Mouse (Mus musculus) ES-E14 (cell line): ENCODE measurements around the gene Lenep. TPM values are rescaled to one million over a fixed set of nuclear protein-coding genes. Genes with fewer than 3 reads are reported as not detected.

ENCODE experiments used
- DNase-seq: peaks from one replicate; pipeline ENCODE4 v3.0.0-alpha.2; 2013; ENCODE audit warnings: low read depth, low spot score
- H3K27ac ChIP-seq: 2 replicates; pipeline ENCODE4 v1.5.1; 2012; ENCODE audit warnings: low read depth, mild to moderate bottlenecking, low read length, moderate library complexity, mixed read lengths; ENCODE audit not compliant: poor library complexity, insufficient read depth, severe bottlenecking
- H3K36me3 ChIP-seq: 2 replicates; pipeline ENCODE4 v1.6.1; 2012; ENCODE audit warnings: mild to moderate bottlenecking, low read length, moderate library complexity, mixed read lengths; ENCODE audit not compliant: control insufficient read depth, poor library complexity, insufficient read depth, severe bottlenecking
- H3K4me1 ChIP-seq, 2 experiments: fragments of 150-350 bp in 1 of 2; sonication (generic) in 1 of 2; 2 replicates each; pipeline ENCODE4 v1.6.1; 2012; ENCODE audit warnings: low read length in 2 of 2, mild to moderate bottlenecking in 1 of 2, mixed read lengths in 1 of 2; ENCODE audit not compliant: control insufficient read depth in 2 of 2, insufficient read depth in 2 of 2, poor library complexity in 1 of 2
- H3K4me3 ChIP-seq, 2 experiments: fragments of 150-350 bp in 1 of 2; sonication (generic) in 1 of 2; 2 replicates each; pipeline ENCODE4 v1.5.1; 2012; ENCODE audit warnings: low read length in 2 of 2, low read depth in 1 of 2, mild to moderate bottlenecking in 1 of 2, mixed read lengths in 1 of 2; ENCODE audit not compliant: insufficient read depth in 1 of 2, poor library complexity in 1 of 2, severe bottlenecking in 1 of 2
- H3K9ac ChIP-seq: 2 replicates; pipeline ENCODE4 v1.6.1; 2012; ENCODE audit warnings: low read depth, mild to moderate bottlenecking, low read length, mixed read lengths; ENCODE audit not compliant: poor library complexity, insufficient read depth, severe bottlenecking
- H3K9me3 ChIP-seq: fragments of 150-350 bp; sonication (generic); 2 replicates; pipeline ENCODE4 v1.6.1; 2012; ENCODE audit warnings: low read depth, mild to moderate bottlenecking, low read length; ENCODE audit not compliant: control insufficient read depth, insufficient read depth
- CHD2 ChIP-seq: IDR thresholded peaks from 2 replicates; pipeline ENCODE4 v1.6.1; 2014; ENCODE audit warnings: mild to moderate bottlenecking, low read depth, low read length, inconsistent platforms
- HCFC1 ChIP-seq: IDR thresholded peaks from 2 replicates; pipeline ENCODE4 v1.6.1; 2012; ENCODE audit warnings: low read length, inconsistent platforms, borderline replicate concordance; ENCODE audit not compliant: insufficient read depth
- MAFK ChIP-seq: IDR thresholded peaks from 2 replicates; pipeline ENCODE4 v1.6.1; 2014; ENCODE audit warnings: mild to moderate bottlenecking, low read depth, low read length, inconsistent platforms; ENCODE audit not compliant: insufficient read depth
- ZC3H11A ChIP-seq: IDR thresholded peaks from 2 replicates; pipeline ENCODE4 v1.6.1; 2012; ENCODE audit warnings: low read depth, mild to moderate bottlenecking, inconsistent platforms, low read length, borderline replicate concordance
- ZNF384 ChIP-seq: IDR thresholded peaks from 2 replicates; pipeline ENCODE4 v1.6.1; 2012; ENCODE audit warnings: low read depth, low read length, inconsistent platforms
- in situ Hi-C, 2 experiments: fragments of 600-800 bp; cut with MboI; formaldehyde crosslinking; loops; one replicate each; pipeline ENCODE4 v1.15.1; 2025; ENCODE audit warnings: low sequenced_read_pairs in 2 of 2, inconsistent platforms in 1 of 2; ENCODE audit not compliant: unreplicated experiment in 2 of 2
- total RNA-seq: library from RNA; depleted of rRNA; stranded (reverse); fragments of 300-350 nt; gene quantifications from 2 replicates; pipeline ENCODE4 v1.2.3, GENCODE M21; 2012

The Lenep gene
- total RNA-seq, 1 experiment: not detected

DNA sequence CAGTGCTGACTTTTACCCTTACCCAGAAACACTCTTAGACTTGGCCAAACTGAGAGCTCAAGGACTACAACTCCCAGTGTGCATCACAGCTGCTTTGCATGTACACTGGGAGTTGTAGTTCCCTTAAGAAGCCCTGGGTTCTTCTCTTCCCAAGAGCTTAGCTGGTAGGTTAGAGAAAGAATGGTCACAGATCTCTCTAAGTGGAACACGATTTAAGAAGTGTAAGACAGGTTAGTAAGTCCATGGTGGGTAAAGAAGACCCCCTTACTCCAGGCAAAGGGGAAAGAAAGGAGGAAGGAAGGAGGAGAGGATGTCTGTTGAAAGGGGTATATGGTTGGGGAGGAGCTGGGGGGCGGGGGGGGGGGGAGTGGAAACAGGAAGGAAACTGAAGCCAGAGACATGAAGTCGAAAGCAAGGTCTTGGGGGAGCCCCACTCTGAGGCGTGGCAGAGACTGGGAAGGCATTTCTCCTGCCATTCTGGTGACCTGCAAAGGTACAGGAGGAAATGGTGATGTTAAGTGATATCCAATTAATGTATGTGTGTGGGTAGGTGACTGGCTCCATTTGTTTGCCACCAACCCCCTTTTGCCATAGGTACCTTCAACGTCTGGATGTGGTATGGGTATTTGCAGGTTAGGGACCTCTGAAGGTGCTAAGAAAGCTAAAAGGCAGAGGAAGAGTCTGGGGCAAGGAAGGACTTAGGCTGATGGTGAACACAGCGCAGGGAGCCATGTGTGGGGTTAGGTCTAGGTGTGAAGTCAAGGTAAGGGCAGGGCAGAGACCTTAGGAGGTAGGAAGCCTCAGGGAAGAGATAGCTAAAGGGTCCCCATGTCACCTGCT is 13.5 kb downstream of the Lenep start:
- no peaks in the 10 kb centered on the region for H3K9me3 ChIP-seq
- H3K4me1 ChIP-seq: peaks cover 0 to 49% of the 10 kb centered on the region in 2 experiments; a peak in 3 of 4 replicates
- no peak overlapping the region for H3K9ac ChIP-seq
- no peak overlapping the region for H3K4me3 ChIP-seq
- no peak overlapping the region for H3K27ac ChIP-seq
- H3K36me3 ChIP-seq: no peaks in the 10 kb centered on the region; the same call in 1 of the 2 replicates
- in situ Hi-C loops: no loop called here
- DNase-seq: no peak
- TF ChIP-seq HCFC1: peak; percentile 99
- TF ChIP-seq CHD2: no peak

DNA sequence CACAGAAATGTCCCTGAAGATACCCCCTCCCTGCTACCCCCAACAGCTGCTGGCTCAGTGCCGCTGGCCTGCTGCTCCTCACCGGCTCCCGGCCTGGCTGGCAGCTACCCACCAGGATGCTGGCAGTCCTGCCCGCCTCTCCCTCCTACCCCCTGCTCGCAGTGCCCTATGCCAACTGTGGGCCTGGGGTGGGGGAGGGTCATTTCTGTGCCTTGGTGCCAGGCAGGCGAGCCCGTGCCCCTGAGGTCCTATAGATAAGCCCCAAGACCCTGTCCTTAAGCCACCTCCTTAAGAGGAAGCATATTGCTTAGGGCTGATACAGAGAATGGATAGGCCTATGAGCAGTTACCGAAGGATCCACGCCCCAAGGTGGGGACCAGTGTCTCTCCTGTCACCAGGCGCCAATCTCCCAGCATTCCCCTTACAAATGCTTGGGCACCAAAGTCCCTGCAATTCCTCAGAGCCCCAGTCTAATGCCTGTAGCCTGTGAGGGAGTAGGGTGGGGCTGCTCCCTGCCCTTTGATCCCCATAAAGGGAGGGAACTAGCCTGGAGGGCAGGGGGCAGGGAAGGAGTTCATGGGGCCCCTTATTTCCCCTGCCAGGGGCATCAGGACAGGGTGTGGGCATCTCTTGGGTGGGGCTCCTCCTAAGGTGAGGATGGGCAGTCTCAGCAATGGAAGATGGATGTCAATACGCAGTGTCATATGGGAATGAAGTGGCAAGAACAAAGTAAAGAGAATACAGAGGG is 14.3 kb downstream of the Lenep start:
- in situ Hi-C loops: no loop called here
- no peak overlapping the region for H3K4me3 ChIP-seq
- peaks cover 2% of the 10 kb centered on the region; the same call in 1 of the 2 replicates for H3K36me3 ChIP-seq

DNA sequence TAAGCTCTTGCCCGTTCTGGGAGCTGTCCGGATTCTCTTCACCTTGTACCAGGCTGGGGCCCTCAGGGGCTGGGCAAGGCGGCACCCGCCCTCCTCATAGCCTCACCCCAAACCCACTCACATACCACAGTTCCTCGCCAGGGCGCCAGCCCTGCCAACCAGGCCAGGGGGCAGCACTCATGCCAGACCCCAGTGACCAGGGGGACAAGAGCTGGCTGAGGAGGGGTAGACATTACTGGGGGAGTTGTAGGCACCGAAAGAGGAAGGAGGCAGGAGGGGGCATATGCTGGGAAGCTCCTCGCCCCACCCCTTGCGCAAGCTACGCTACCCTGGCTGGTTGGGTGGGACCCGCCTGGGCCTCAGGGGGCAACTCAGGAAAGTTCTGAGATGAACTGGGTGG is 15.0 kb downstream of the Lenep start:
- Histone ChIP-seq H3K9me3 (no peaks in the 10 kb centered on the region), H3K36me3 (peaks cover 2% of the 10 kb centered on the region; the same call in 1 of the 2 replicates), H3K4me3 (no peak overlapping the region), H3K4me1 (peaks cover 0 to 57% of the 10 kb centered on the region in 2 experiments; a peak in 3 of 4 replicates), H3K9ac (no peak overlapping the region), H3K27ac (no peak overlapping the region)
- no peak for DNase-seq
- in situ Hi-C loops: no loop called here
- TF ChIP-seq ZNF384 (no peak), HCFC1 (no peak), ZC3H11A (no peak), CHD2 (no peak), MAFK (no peak)

More for the DNA sequence above, 14.3 kb downstream of the Lenep start:
- Histone ChIP-seq H3K9ac (no peak overlapping the region), H3K9me3 (no peaks in the 10 kb centered on the region), H3K4me1 (peaks cover 0 to 57% of the 10 kb centered on the region in 2 experiments; a peak in 3 of 4 replicates), H3K27ac (no peak overlapping the region)
- DNase-seq: no peak
- no peak for TF ChIP-seq CHD2
- TF ChIP-seq ZNF384: no peak
- TF ChIP-seq ZC3H11A: no peak
- TF ChIP-seq HCFC1: no peak
- TF ChIP-seq MAFK: no peak

DNA sequence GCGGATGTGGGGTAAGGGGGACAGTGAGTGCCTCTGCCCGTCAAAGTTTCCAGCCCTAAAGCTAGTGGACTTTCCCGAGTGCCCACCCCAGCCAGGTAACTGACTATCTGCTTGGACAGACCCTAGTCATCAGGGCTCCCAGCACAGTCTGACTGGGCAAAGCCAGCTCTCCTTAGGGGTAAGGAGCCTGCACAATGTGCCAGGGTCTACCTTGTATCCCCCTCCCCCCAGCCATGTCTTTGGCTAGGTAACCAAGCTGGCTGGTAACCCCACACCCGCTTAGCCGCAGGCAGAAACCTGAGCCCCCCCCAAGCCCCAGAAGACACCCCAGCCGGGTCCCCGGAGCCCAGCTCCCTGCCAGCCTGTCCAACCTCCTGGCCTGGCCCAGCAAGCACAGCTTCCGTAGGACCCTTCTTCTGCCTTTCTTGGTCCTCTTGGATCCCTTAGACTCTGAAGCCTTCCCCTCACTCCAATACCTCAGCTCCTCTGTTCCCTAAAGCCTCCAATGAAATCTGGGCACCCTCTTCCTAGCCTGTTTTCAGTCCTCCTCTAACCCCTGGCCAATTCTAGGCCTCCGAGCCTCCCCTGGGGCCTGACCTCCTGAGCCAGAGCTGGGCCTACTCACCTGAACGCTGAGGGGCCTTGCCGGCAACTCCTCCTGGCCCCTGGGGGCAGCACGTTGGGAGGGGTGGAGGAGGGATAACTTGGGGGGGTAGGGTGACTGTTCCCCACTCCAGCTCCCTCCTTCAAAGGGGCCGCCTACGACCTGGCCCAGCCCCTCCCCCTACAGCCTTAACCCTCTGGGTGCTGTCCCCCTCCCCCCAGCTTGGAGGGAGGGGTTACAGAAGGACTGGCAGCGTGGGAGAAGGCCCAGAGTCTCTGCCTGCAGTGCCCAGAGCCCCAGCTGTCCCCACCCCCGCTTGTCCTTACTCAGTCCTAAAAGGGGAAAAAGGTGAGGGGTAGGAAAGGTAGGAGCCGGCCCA is 15.9 kb downstream of the Lenep start:
- peak overlapping the region; percentile 12; the same call in 1 of the 2 replicates for H3K9ac ChIP-seq
- no peak for DNase-seq
- in situ Hi-C loops: no loop called here
- H3K27ac ChIP-seq: no peak overlapping the region
- H3K4me3 ChIP-seq: peak overlapping the region in 1 of 2 experiments; percentile 36; a peak in 1 of 4 replicates
- no peaks in the 10 kb centered on the region for H3K9me3 ChIP-seq
- peaks cover 2% of the 10 kb centered on the region; the same call in 1 of the 2 replicates for H3K36me3 ChIP-seq
- TF ChIP-seq MAFK (no peak), ZNF384 (no peak), ZC3H11A (no peak), CHD2 (no peak), HCFC1 (no peak)
- H3K4me1 ChIP-seq: peaks cover 2 to 59% of the 10 kb centered on the region in 2 experiments; a peak in 3 of 4 replicates
